Comparison of ENCODE assay signal across 7 mouse cellular contexts in genomic region chr6:34994692-34995091, GRCm38 (mm10). TPM values are rescaled to one million over a fixed set of nuclear protein-coding genes. Genes with fewer than 3 reads are reported as not detected.
DNase-seq lines count a peak whose midpoint lies in the region; ATAC-seq lines count a peak whose summit lies in the region.

No protein-coding gene starts in this region.

- H3K4me2 ChIP-seq in midbrain, embryonic 11.5 days, result peak overlapping the region; percentile 47; the same call in 1 of the 2 replicates
- no peak overlapping the region for H3K4me2 ChIP-seq in midbrain, embryonic 15.5 days
- peak overlapping the region; percentile 65 for H3K4me2 ChIP-seq in embryonic facial prominence, embryonic 15.5 days (replicated peaks)
- peak overlapping the region; percentile 58 for H3K4me2 ChIP-seq in limb, embryonic 12.5 days

- H3K27ac ChIP-seq in midbrain, embryonic 11.5 days (ENCODE audit: low read depth, low read length), result no peak overlapping the region
- no peak overlapping the region for H3K27ac ChIP-seq in midbrain, embryonic 15.5 days
- no peak overlapping the region for H3K27ac ChIP-seq in embryonic facial prominence, embryonic 15.5 days (replicated peaks)
- no peak overlapping the region for H3K27ac ChIP-seq in limb, embryonic 12.5 days

- no peaks in the 10 kb centered on the region; the same call in 1 of the 2 replicates for H3K4me1 ChIP-seq in midbrain, embryonic 11.5 days (ENCODE audit: control insufficient read depth, insufficient read depth, low read length)
- H3K4me1 ChIP-seq in midbrain, embryonic 15.5 days, result no peaks in the 10 kb centered on the region
- peaks cover 7% of the 10 kb centered on the region for H3K4me1 ChIP-seq in embryonic facial prominence, embryonic 15.5 days
- peaks cover 5% of the 10 kb centered on the region for H3K4me1 ChIP-seq in limb, embryonic 12.5 days (replicated peaks)

- WGBS in midbrain, embryonic 11.5 days, result 81% methylated on average over 5 of the region's 5 CpGs
- 81% methylated on average over 5 of the region's 5 CpGs for WGBS in midbrain, embryonic 15.5 days
- WGBS in embryonic facial prominence, embryonic 15.5 days, result 54% methylated on average over 5 of the region's 5 CpGs
- 82% methylated on average over 5 of the region's 5 CpGs for WGBS in limb, embryonic 12.5 days

- H3K4me3 ChIP-seq in midbrain, embryonic 11.5 days (ENCODE audit: low read depth, low read length), result peak overlapping the region; percentile 15; the same call in 1 of the 2 replicates
- H3K4me3 ChIP-seq in midbrain, embryonic 15.5 days, result no peak overlapping the region
- no peak overlapping the region for H3K4me3 ChIP-seq in embryonic facial prominence, embryonic 15.5 days (replicated peaks)
- no peak overlapping the region for H3K4me3 ChIP-seq in limb, embryonic 12.5 days (replicated peaks)

- no peak for ATAC-seq in midbrain, embryonic 11.5 days (ENCODE audit: low FRiP score)
- no peak for ATAC-seq in midbrain, embryonic 15.5 days (replicated peaks)
- no peak for ATAC-seq in embryonic facial prominence, embryonic 15.5 days (ENCODE audit: insufficient number of reproducible peaks, low FRiP score, low TSS enrichment, low read depth)
- ATAC-seq in limb, embryonic 12.5 days (ENCODE audit: insufficient number of reproducible peaks, insufficient read depth, low FRiP score, low TSS enrichment, low read depth), result no peak

- no peaks in the 10 kb centered on the region for H3K9me3 ChIP-seq in midbrain, embryonic 11.5 days (ENCODE audit: control insufficient read depth, low read length)
- H3K9me3 ChIP-seq in midbrain, embryonic 15.5 days, result no peaks in the 10 kb centered on the region
- no peaks in the 10 kb centered on the region for H3K9me3 ChIP-seq in embryonic facial prominence, embryonic 15.5 days (replicated peaks)
- no peaks in the 10 kb centered on the region for H3K9me3 ChIP-seq in limb, embryonic 12.5 days

- H3K9ac ChIP-seq in midbrain, embryonic 11.5 days (ENCODE audit: low read length), result no peak overlapping the region
- H3K9ac ChIP-seq in midbrain, embryonic 15.5 days, result no peak overlapping the region
- H3K9ac ChIP-seq in embryonic facial prominence, embryonic 15.5 days, result no peak overlapping the region
- H3K9ac ChIP-seq in limb, embryonic 12.5 days (replicated peaks), result no peak overlapping the region

- no peak for DNase-seq in midbrain, embryonic 11.5 days (ENCODE audit: low spot score, missing footprints)
- DNase-seq in thymus, postnatal 0 days (ENCODE audit: low spot score), result peak; percentile 19
- no peak for DNase-seq in layer of hippocampus, adult 11-12 months (ENCODE audit: low spot score)
- no peak for DNase-seq in layer of hippocampus, adult 18-20 months (ENCODE audit: low spot score in 2 of 2)

- no peaks in the 10 kb centered on the region for H3K27me3 ChIP-seq in midbrain, embryonic 11.5 days (ENCODE audit: control insufficient read depth, insufficient read depth, low read length)
- H3K27me3 ChIP-seq in midbrain, embryonic 15.5 days (replicated peaks), result no peaks in the 10 kb centered on the region
- no peaks in the 10 kb centered on the region for H3K27me3 ChIP-seq in embryonic facial prominence, embryonic 15.5 days
- no peaks in the 10 kb centered on the region for H3K27me3 ChIP-seq in limb, embryonic 12.5 days

- H3K36me3 ChIP-seq in midbrain, embryonic 11.5 days (ENCODE audit: control insufficient read depth, insufficient read depth, low read length), result no peaks in the 10 kb centered on the region
- no peaks in the 10 kb centered on the region for H3K36me3 ChIP-seq in midbrain, embryonic 15.5 days (replicated peaks)
- no peaks in the 10 kb centered on the region for H3K36me3 ChIP-seq in embryonic facial prominence, embryonic 15.5 days
- H3K36me3 ChIP-seq in limb, embryonic 12.5 days, result no peaks in the 10 kb centered on the region

RNA-seq across cellular contexts. Expression of gene Slc23a4, which starts 6.5 kb away (rescaled TPM):
- 0.34 and 0.36 TPM in 2 replicates for polyA plus RNA-seq in midbrain, embryonic 11.5 days (2014; fragmentation: Nextera tagmentation; extraction: Ambion mirVana)
- 0.79 and 1.2 TPM in 2 replicates for polyA plus RNA-seq in midbrain, embryonic 15.5 days (2015; fragmentation: Nextera tagmentation; extraction: Ambion mirVana)
- polyA plus RNA-seq in embryonic facial prominence, embryonic 15.5 days (2015; fragmentation: Nextera tagmentation; extraction: Ambion mirVana), result 1.1 TPM in 2 replicates
- polyA plus RNA-seq in limb, embryonic 12.5 days (2016; fragmentation: Nextera tagmentation; extraction: Ambion mirVana), result 0.37 and 0.56 TPM in 2 replicates
- 7.4 and 7.7 TPM in 2 replicates for polyA plus RNA-seq in thymus, postnatal 0 days (2015; fragmentation: Nextera tagmentation; extraction: Ambion mirVana)
- total RNA-seq in layer of hippocampus, adult 18-20 months (2021), result 1 to 10 TPM in 1 of 2 experiments, under 1 TPM in 1; 0.76 to 1.3 TPM
